Mouse (Mus musculus) limb, embryonic 14.5 days (tissue): ENCODE measurements around the gene Gm10644. TPM values are rescaled to one million over a fixed set of nuclear protein-coding genes. Genes with fewer than 3 reads are reported as not detected.
A peak's percentile ranks its signal among the peaks of the same experiment; 100 is the strongest.

Experiments
- ATAC-seq: fragments of 200-750 bp; cut with Nextera tagmentation; 2 replicates; pipeline ENCODE4 v1.8.0; 2017; ENCODE audit warnings: low read depth, moderate number of reproducible peaks, moderate TSS enrichment; ENCODE audit not compliant: low FRiP score
- DNase-seq: peaks from one replicate; pipeline ENCODE4 v3.0.0-alpha.2; 2015; ENCODE audit warnings: low spot score
- H3K27ac ChIP-seq: fragments of 300-500 bp; sonication (generic); replicated peaks from 2 replicates; pipeline ENCODE4 v1.5.1; 2014; ENCODE audit warnings: low read depth, mild to moderate bottlenecking, low read length, moderate library complexity, mixed read lengths
- H3K27me3 ChIP-seq: fragments of 300-500 bp; sonication (generic); 2 replicates; pipeline ENCODE4 v1.6.1; 2014; ENCODE audit warnings: low read length, mixed read lengths; ENCODE audit not compliant: control insufficient read depth, insufficient read depth
- H3K36me3 ChIP-seq: fragments of 300-500 bp; sonication (generic); 2 replicates; pipeline ENCODE4 v1.6.1; 2014; ENCODE audit warnings: mild to moderate bottlenecking, low read length, moderate library complexity, mixed read lengths; ENCODE audit not compliant: control insufficient read depth, insufficient read depth
- H3K4me1 ChIP-seq: fragments of 300-500 bp; sonication (generic); 2 replicates; pipeline ENCODE4 v1.6.1; 2014; ENCODE audit warnings: antibody characterized with exemption, low read length, mixed read lengths; ENCODE audit not compliant: control insufficient read depth, insufficient read depth
- H3K4me2 ChIP-seq: fragments of 300-500 bp; sonication (generic); replicated peaks from 2 replicates; pipeline ENCODE4 v1.6.1; 2014; ENCODE audit warnings: low read depth, mild to moderate bottlenecking, low read length, moderate library complexity; ENCODE audit not compliant: severe bottlenecking
- H3K4me3 ChIP-seq: fragments of 300-500 bp; sonication (generic); replicated peaks from 2 replicates; pipeline ENCODE4 v1.5.1; 2014; ENCODE audit warnings: low read length
- H3K9ac ChIP-seq: fragments of 300-500 bp; sonication (generic); 2 replicates; pipeline ENCODE4 v1.6.1; 2014; ENCODE audit warnings: mild to moderate bottlenecking, low read depth, low read length, moderate library complexity; ENCODE audit not compliant: severe bottlenecking
- H3K9me3 ChIP-seq: fragments of 300-500 bp; sonication (generic); 2 replicates; pipeline ENCODE4 v1.6.1; 2016; ENCODE audit warnings: low read length; ENCODE audit not compliant: control insufficient read depth
- POLR2A ChIP-seq: fragments of 200-500 bp; IDR thresholded peaks from 2 replicates; pipeline ENCODE4 v1.8.0; 2012; ENCODE audit warnings: inconsistent platforms, mild to moderate bottlenecking, moderate library complexity, borderline replicate concordance; ENCODE audit not compliant: insufficient read depth, insufficient read length; ENCODE audit errors: extremely low read depth
- WGBS: fragments of 180-500 bp; shearing (Covaris S2); extraction: QIAGEN DNeasy Blood & Tissue Kit; methylation state at CpG from one replicate; pipeline ENCODE4 v1.1.7; 2014; 5-methylcytosine and 5-hydroxymethylcytosine counted together
- polyA plus RNA-seq, 2 experiments: library from polyadenylated mRNA; depleted of rRNA in 1 of 2; stranded (reverse) in 1 of 2; unstranded in 1 of 2; fragments of >200 nt; fragmentation: Nextera tagmentation in 1 of 2; extraction: Ambion mirVana in 1 of 2; gene quantifications; 2 replicates each; pipeline versions ENCODE4 v1.2.1 to v1.2.3; 2012 to 2014

The Gm10644 gene
- polyA plus RNA-seq, 2 experiments: 0.48 to 0.63 TPM

DNA sequence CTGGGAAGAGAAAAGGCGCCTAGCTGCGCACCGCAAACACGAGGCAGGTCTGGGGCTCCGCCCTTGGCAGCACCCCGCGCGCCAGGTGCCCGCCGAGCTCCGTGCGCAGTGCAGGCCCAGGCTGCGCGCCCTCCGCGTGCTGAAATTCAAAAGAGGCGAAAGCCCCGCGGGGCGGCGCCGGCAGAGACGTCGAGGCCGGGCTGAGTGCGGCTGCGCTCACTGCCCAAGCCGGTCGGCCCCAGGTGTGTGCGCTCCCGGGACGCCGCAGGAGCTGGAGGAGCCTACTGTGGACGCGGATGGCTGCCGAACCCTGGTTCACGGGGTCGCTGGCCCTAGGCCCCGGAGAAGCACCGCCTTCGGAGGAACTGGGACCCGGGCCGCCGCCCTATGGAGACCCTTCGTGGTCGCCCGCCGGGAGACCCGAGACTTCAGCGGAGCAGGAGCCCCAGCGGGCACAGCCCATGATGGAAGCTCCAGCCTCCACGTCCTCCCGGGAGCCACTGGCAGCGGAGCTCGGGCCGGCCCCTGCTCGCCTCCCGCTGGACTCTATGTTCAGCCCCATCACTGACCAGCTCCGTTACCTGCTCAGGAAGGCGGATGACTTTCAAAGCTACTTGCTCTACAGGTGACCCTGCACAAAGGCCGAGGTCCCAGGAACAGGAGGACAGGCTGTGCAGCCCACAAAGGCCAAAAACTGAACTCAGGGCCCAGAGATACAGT is 46.4 kb upstream of the Gm10644 start, which contains the start of gene 1700067K01Rik:
1700067K01Rik (plus strand) TSS at position 222 of the 720 bp plus-strand sequence.
- H3K4me3 ChIP-seq: peak within 1 kb of the TSS; percentile 13; the same call in 1 of the 2 replicates
- H3K27ac ChIP-seq: no peak within 1 kb of the TSS
- peak within 1 kb of the TSS; percentile 34 for H3K4me2 ChIP-seq
- ATAC-seq (no peak), DNase-seq (no peak)
- H3K9ac ChIP-seq: peak within 1 kb of the TSS; percentile 38
- H3K9me3 ChIP-seq: no peaks in the 10 kb centered on the region
- H3K4me1 ChIP-seq: peaks cover 22% of the 10 kb centered on the region
- 28% methylated on average over 57 of the region's 61 CpGs for WGBS
- TF ChIP-seq POLR2A: no peak
- H3K27me3 ChIP-seq: no peaks in the 10 kb centered on the region
- peaks cover 28% of the 10 kb centered on the region for H3K36me3 ChIP-seq

- Histone ChIP-seq H3K27ac (no peak overlapping the region), H3K27me3 (no peaks in the 10 kb centered on the region), H3K9ac (no peak overlapping the region), H3K4me3 (no peak overlapping the region), H3K4me2 (no peak overlapping the region), H3K9me3 (no peaks in the 10 kb centered on the region), H3K4me1 (peaks cover 26% of the 10 kb centered on the region), H3K36me3 (peaks cover 28% of the 10 kb centered on the region)
- no peak for TF ChIP-seq POLR2A
- DNase-seq (no peak), ATAC-seq (no peak)
- WGBS: 93% methylated on average over 2 of the region's 2 CpGs
Observed at GRCm38 (mm10) chr8:83999825-84000224, 44.8 kb upstream of the Gm10644 start.

GRCm38 (mm10) chr8:83999057-83999705 is 44.2 kb upstream of the Gm10644 start:
- DNase-seq: no peak
- H3K27ac ChIP-seq: no peak overlapping the region
- H3K4me3 ChIP-seq: peak overlapping the region; percentile 80
- no peak for TF ChIP-seq POLR2A
- WGBS: 59% methylated on average over 16 of the region's 16 CpGs
- H3K36me3 ChIP-seq: peaks cover 34% of the 10 kb centered on the region
- H3K9ac ChIP-seq: peak overlapping the region; percentile 70
- H3K9me3 ChIP-seq: no peaks in the 10 kb centered on the region
- peaks cover 24% of the 10 kb centered on the region for H3K4me1 ChIP-seq
- H3K27me3 ChIP-seq: no peaks in the 10 kb centered on the region
- no peak for ATAC-seq
- peak overlapping the region; percentile 79 for H3K4me2 ChIP-seq

- peaks cover 18% of the 10 kb centered on the region for H3K4me1 ChIP-seq
- ATAC-seq (no peak), DNase-seq (peak; percentile 78)
- H3K27ac ChIP-seq: peak overlapping the region; percentile 77
- H3K4me3 ChIP-seq: peak overlapping the region; percentile 80
- 1% methylated on average over 45 of the region's 92 CpGs for WGBS
- no peak for TF ChIP-seq POLR2A
- H3K4me2 ChIP-seq: peak overlapping the region; percentile 79
- H3K36me3 ChIP-seq: peaks cover 41% of the 10 kb centered on the region
- no peaks in the 10 kb centered on the region for H3K9me3 ChIP-seq
- no peaks in the 10 kb centered on the region for H3K27me3 ChIP-seq
- H3K9ac ChIP-seq: peak overlapping the region; percentile 70
Observed at GRCm38 (mm10) chr8:83998231-83999056, 43.4 kb upstream of the Gm10644 start.
